Mouse (Mus musculus): ENCODE measurements around the gene Got1.

DNA sequence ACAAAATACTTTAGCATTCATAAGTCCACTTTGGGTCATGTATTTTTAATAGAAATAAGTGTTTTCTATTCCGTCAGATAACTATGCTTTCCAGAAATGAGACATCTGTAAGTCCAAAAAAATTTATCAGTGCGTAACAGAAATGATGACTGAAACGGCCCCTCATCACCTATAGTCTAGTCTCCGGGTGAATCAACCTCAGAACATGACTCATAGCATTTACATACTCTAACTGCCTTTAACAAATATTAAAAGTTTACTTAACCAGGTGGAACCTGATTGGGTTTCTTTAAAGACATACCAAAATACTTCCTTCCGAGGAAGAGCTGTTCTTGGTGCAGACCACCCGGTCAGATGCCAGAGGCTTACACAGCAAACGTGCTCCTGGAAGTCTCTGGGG lies 6.1 kb downstream of the Got1 start:
- TF ChIP-seq CTCF (IDR thresholded peaks at IDR 0.05; ENCODE audit: low read depth) (no peak), EP300 (optimal IDR thresholded peaks at IDR 0.05) (no peak)

Data from stomach, postnatal 0 days (tissue).